Mouse (Mus musculus) lung, adult 2 months (tissue): Measurements from ENCODE around the gene Troap.

Source experiments
- CTCF ChIP-seq: fragments of 200-500 bp; IDR thresholded peaks from 2 replicates; pipeline ENCODE4 v1.5.1; 2011; ENCODE audit warnings: mild to moderate bottlenecking, low read length, control low read depth; ENCODE audit not compliant: insufficient read depth
- POLR2A ChIP-seq: fragments of 200-500 bp; IDR thresholded peaks from 2 replicates; pipeline ENCODE4 v1.6.1; 2011; ENCODE audit warnings: low read depth, mild to moderate bottlenecking, control low read depth, low read length, borderline replicate concordance; ENCODE audit errors: extremely low read depth

DNA sequence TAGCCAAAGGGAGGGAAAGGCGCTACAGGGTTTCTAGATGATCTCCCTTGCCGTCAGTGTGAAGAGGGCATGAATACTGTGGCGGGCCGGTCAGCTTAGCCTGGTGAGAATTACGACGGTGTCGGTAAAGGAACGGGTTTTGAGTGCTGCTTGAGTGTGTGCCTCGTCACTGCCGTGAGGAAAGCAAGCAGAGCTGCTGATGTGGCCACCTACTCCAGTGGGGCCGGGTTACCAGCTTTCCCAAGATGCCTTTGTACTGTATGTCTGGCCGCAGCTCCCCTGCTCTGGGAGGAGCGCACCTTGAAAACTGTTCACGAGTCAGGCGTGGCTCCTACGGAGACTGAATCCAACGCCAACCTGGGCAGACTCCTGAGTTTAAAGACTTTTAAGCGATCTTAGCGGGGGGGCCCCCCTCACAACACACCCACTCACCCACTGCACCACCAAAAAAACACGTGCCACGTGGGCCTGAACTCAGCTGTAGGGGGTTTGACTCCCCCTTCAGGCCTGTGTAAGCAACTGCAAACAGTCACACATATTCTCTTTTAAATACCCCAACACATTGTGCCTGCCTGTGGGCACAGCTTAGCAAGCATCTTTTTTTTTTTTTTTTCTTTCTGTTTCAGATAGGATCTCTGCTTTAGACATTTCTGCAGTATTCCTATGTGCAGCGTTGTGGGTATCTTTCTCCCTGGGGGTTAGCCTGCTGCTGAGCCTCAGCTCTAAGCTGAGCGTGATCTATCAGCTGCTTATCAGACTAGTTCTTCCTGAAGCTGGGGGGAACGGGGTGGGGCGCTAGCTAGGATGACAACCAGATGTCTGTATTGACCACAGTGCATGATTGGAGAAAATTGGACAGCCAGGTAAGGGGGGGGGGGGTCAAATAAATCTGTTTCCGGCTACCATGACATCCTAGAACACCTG, 34.1 kb upstream of the Troap start:
- TF ChIP-seq CTCF, result peak; percentile 28; the same call in 1 of the 2 replicates
- no peak for TF ChIP-seq POLR2A
